In genomic region chr9:108289347-108289746, GRCm38 (mm10) we compare ENCODE assay signal across 9 mouse cellular contexts. TPM values are rescaled to one million over a fixed set of nuclear protein-coding genes. Genes with fewer than 3 reads are reported as not detected.
DNase-seq lines count a peak whose midpoint lies in the region; ATAC-seq and TF ChIP-seq lines count a peak whose summit lies in the region.
"Had no signal": no experiment of that assay in that cellular context is flagged by ENCODE, and none has a peak within 500 bp of the region (broad histone marks: within the 10 kb centered on the region; RNA-seq: fewer than 3 reads in every experiment).

No protein-coding gene starts in this region.

- H3K27me3 ChIP-seq in lung, embryonic 14.5 days (ENCODE audit: insufficient read depth, low read length): no peaks in the 10 kb centered on the region
- H3K27me3 ChIP-seq in forebrain, embryonic 13.5 days: no peaks in the 10 kb centered on the region
- no peaks in the 10 kb centered on the region for H3K27me3 ChIP-seq in limb, embryonic 14.5 days (ENCODE audit: control insufficient read depth, insufficient read depth, low read length)
- no peaks in the 10 kb centered on the region for H3K27me3 ChIP-seq in neural tube, embryonic 13.5 days

- 62% methylated on average over 2 of the region's 2 CpGs for WGBS in lung, embryonic 14.5 days
- WGBS in forebrain, embryonic 13.5 days: 63% methylated on average over 2 of the region's 2 CpGs
- WGBS in limb, embryonic 14.5 days: 63% methylated on average over 2 of the region's 2 CpGs
- WGBS in neural tube, embryonic 13.5 days: 63% methylated on average over 2 of the region's 2 CpGs

- TF ChIP-seq CTCF in lung, embryonic 14.5 days (IDR thresholded peaks at IDR 0.05; ENCODE audit: low read depth): no peak

- H3K9me3 ChIP-seq in lung, embryonic 14.5 days (ENCODE audit: low read depth, low read length): no peaks in the 10 kb centered on the region
- H3K9me3 ChIP-seq in forebrain, embryonic 13.5 days (replicated peaks): no peaks in the 10 kb centered on the region
- no peaks in the 10 kb centered on the region for H3K9me3 ChIP-seq in limb, embryonic 14.5 days (ENCODE audit: control insufficient read depth, low read length)
- H3K9me3 ChIP-seq in neural tube, embryonic 13.5 days: no peaks in the 10 kb centered on the region

- H3K27ac ChIP-seq in lung, embryonic 14.5 days (ENCODE audit: low read depth): no peak overlapping the region
- H3K27ac ChIP-seq in forebrain, embryonic 13.5 days: peak overlapping the region; percentile 97
- peak overlapping the region; percentile 80 for H3K27ac ChIP-seq in limb, embryonic 14.5 days (replicated peaks; ENCODE audit: low read depth, low read length)
- peak overlapping the region; percentile 94 for H3K27ac ChIP-seq in neural tube, embryonic 13.5 days (replicated peaks)

- no peak for TF ChIP-seq POLR2A in limb, embryonic 14.5 days (IDR thresholded peaks at IDR 0.05; ENCODE audit: borderline replicate concordance, extremely low read depth, insufficient read depth, insufficient read length)

- no peak for ATAC-seq in lung, embryonic 14.5 days (ENCODE audit: insufficient read depth)
- no peak for ATAC-seq in forebrain, embryonic 13.5 days
- ATAC-seq in limb, embryonic 14.5 days (ENCODE audit: low FRiP score, low read depth): no peak
- ATAC-seq in neural tube, embryonic 13.5 days (ENCODE audit: low read depth): no peak

- 0 out of 2 replicates have a peak, but pooled peaks cover 1% of the 10 kb centered on the region for H3K36me3 ChIP-seq in lung, embryonic 14.5 days (ENCODE audit: insufficient read depth)
- peaks cover 11% of the 10 kb centered on the region for H3K36me3 ChIP-seq in forebrain, embryonic 13.5 days (ENCODE audit: poor library complexity, severe bottlenecking)
- H3K36me3 ChIP-seq in limb, embryonic 14.5 days (ENCODE audit: control insufficient read depth, insufficient read depth, low read length): peaks cover 5% of the 10 kb centered on the region; the same call in 1 of the 2 replicates
- peaks cover 12% of the 10 kb centered on the region for H3K36me3 ChIP-seq in neural tube, embryonic 13.5 days

- no peak overlapping the region; the same call in 1 of the 2 replicates for H3K9ac ChIP-seq in lung, embryonic 14.5 days
- H3K9ac ChIP-seq in forebrain, embryonic 13.5 days: peak overlapping the region; percentile 83
- peak overlapping the region; percentile 61; the same call in 1 of the 2 replicates for H3K9ac ChIP-seq in limb, embryonic 14.5 days (ENCODE audit: low read depth, low read length, severe bottlenecking)
- H3K9ac ChIP-seq in neural tube, embryonic 13.5 days: peak overlapping the region; percentile 86

- no peak for DNase-seq in lung, embryonic 14.5 days
- no peak for DNase-seq in lung, postnatal 10 days
- DNase-seq in limb, embryonic 14.5 days (ENCODE audit: low spot score): no peak
- DNase-seq in gastrocnemius, postnatal 25 days: no peak
- no peak for DNase-seq in c-Kit-positive CD71-positive TER-119-positive erythroid progenitor cells, embryonic 14.5 days (ENCODE audit: low spot score)
- DNase-seq in left cerebral cortex, postnatal 4 days: no peak
- DNase-seq: right cerebral cortex, adult 18-20 months had no signal

- peaks cover 4% of the 10 kb centered on the region; the same call in 1 of the 2 replicates for H3K4me1 ChIP-seq in lung, embryonic 14.5 days (ENCODE audit: insufficient read depth)
- peaks cover 14% of the 10 kb centered on the region for H3K4me1 ChIP-seq in forebrain, embryonic 13.5 days
- peaks cover 5% of the 10 kb centered on the region for H3K4me1 ChIP-seq in limb, embryonic 14.5 days (ENCODE audit: control insufficient read depth, insufficient read depth, low read length)
- H3K4me1 ChIP-seq in neural tube, embryonic 13.5 days (replicated peaks): peaks cover 16% of the 10 kb centered on the region

- peak overlapping the region; percentile 74 for H3K4me2 ChIP-seq in lung, embryonic 14.5 days
- peak overlapping the region; percentile 68 for H3K4me2 ChIP-seq in forebrain, embryonic 13.5 days
- H3K4me2 ChIP-seq in limb, embryonic 14.5 days (replicated peaks; ENCODE audit: low read depth, low read length, severe bottlenecking): peak overlapping the region; percentile 56; the same call in 1 of the 2 replicates
- H3K4me2 ChIP-seq in neural tube, embryonic 13.5 days: peak overlapping the region; percentile 70

- intact Hi-C loops in left cerebral cortex, postnatal 4 days (cut with DNase I): no loop called here

- H3K4me3 ChIP-seq in lung, embryonic 14.5 days (ENCODE audit: low read depth, low read length): peak overlapping the region; percentile 57; the same call in 1 of the 2 replicates
- peak overlapping the region; percentile 62 for H3K4me3 ChIP-seq in forebrain, embryonic 13.5 days
- H3K4me3 ChIP-seq in limb, embryonic 14.5 days (replicated peaks; ENCODE audit: low read length): peak overlapping the region; percentile 54
- peak overlapping the region; percentile 59 for H3K4me3 ChIP-seq in neural tube, embryonic 13.5 days

RNA-seq across cellular contexts. Expression of gene Nicn1, which starts 0.9 kb away (rescaled TPM):
- 33.1 and 34.3 TPM in 2 replicates for polyA plus RNA-seq in lung, embryonic 14.5 days (2014; fragmentation: Nextera tagmentation; extraction: Ambion mirVana)
- 94.9 and 95.4 TPM in 2 replicates for polyA plus RNA-seq in forebrain, embryonic 13.5 days (2015; fragmentation: Nextera tagmentation; extraction: Ambion mirVana)
- 37.5 and 61.3 TPM in 2 replicates for polyA plus RNA-seq in limb, embryonic 14.5 days (2012; rRNA removed)
- 40.2 and 49.6 TPM in 2 replicates for polyA plus RNA-seq in limb, embryonic 14.5 days (2014; fragmentation: Nextera tagmentation; extraction: Ambion mirVana)
- 124 and 130 TPM in 2 replicates for polyA plus RNA-seq in neural tube, embryonic 13.5 days (2015; fragmentation: Nextera tagmentation; extraction: Ambion mirVana)
- total RNA-seq in gastrocnemius, postnatal 25 days (2021): 10 to 100 TPM in 1 of 2 experiments, 1 to 10 TPM in 1; 8.2 to 12.1 TPM
- total RNA-seq in left cerebral cortex, postnatal 4 days (2021): 100 to 1,000 TPM; 101 to 118 TPM

RNA-seq across cellular contexts. Expression of gene Amt, which starts 7.3 kb away (rescaled TPM):
- polyA plus RNA-seq in lung, embryonic 14.5 days (2014; fragmentation: Nextera tagmentation; extraction: Ambion mirVana): 20.9 and 21.3 TPM in 2 replicates
- 25.3 and 26.7 TPM in 2 replicates for polyA plus RNA-seq in forebrain, embryonic 13.5 days (2015; fragmentation: Nextera tagmentation; extraction: Ambion mirVana)
- polyA plus RNA-seq in limb, embryonic 14.5 days (2012; rRNA removed): 28.2 and 29.7 TPM in 2 replicates
- polyA plus RNA-seq in limb, embryonic 14.5 days (2014; fragmentation: Nextera tagmentation; extraction: Ambion mirVana): 6.9 and 7.0 TPM in 2 replicates
- 29.1 and 30.6 TPM in 2 replicates for polyA plus RNA-seq in neural tube, embryonic 13.5 days (2015; fragmentation: Nextera tagmentation; extraction: Ambion mirVana)
- total RNA-seq in gastrocnemius, postnatal 25 days (2021): 1 to 10 TPM; 1.6 to 1.8 TPM
- total RNA-seq in left cerebral cortex, postnatal 4 days (2021): 10 to 100 TPM; 25.0 to 26.7 TPM

RNA-seq across cellular contexts. Expression of gene Rhoa, which starts 16.6 kb away (rescaled TPM):
- 321 and 332 TPM in 2 replicates for polyA plus RNA-seq in lung, embryonic 14.5 days (2014; fragmentation: Nextera tagmentation; extraction: Ambion mirVana)
- polyA plus RNA-seq in forebrain, embryonic 13.5 days (2015; fragmentation: Nextera tagmentation; extraction: Ambion mirVana): 317 and 330 TPM in 2 replicates
- polyA plus RNA-seq in limb, embryonic 14.5 days (2012; rRNA removed): 214 and 240 TPM in 2 replicates
- 296 and 326 TPM in 2 replicates for polyA plus RNA-seq in limb, embryonic 14.5 days (2014; fragmentation: Nextera tagmentation; extraction: Ambion mirVana)
- polyA plus RNA-seq in neural tube, embryonic 13.5 days (2015; fragmentation: Nextera tagmentation; extraction: Ambion mirVana): 309 and 338 TPM in 2 replicates
- total RNA-seq in gastrocnemius, postnatal 25 days (2021): 100 to 1,000 TPM; 104 to 120 TPM
- total RNA-seq in left cerebral cortex, postnatal 4 days (2021): 100 to 1,000 TPM; 191 to 205 TPM

RNA-seq across cellular contexts. Expression of gene Tcta, which starts 16.6 kb away (rescaled TPM):
- polyA plus RNA-seq in lung, embryonic 14.5 days (2014; fragmentation: Nextera tagmentation; extraction: Ambion mirVana): 20.1 and 24.9 TPM in 2 replicates
- 30.9 and 38.1 TPM in 2 replicates for polyA plus RNA-seq in forebrain, embryonic 13.5 days (2015; fragmentation: Nextera tagmentation; extraction: Ambion mirVana)
- 36.8 and 41.4 TPM in 2 replicates for polyA plus RNA-seq in limb, embryonic 14.5 days (2012; rRNA removed)
- polyA plus RNA-seq in limb, embryonic 14.5 days (2014; fragmentation: Nextera tagmentation; extraction: Ambion mirVana): 37.4 and 38.6 TPM in 2 replicates
- polyA plus RNA-seq in neural tube, embryonic 13.5 days (2015; fragmentation: Nextera tagmentation; extraction: Ambion mirVana): 51.9 and 62.2 TPM in 2 replicates
- 10 to 100 TPM; 25.0 to 30.8 TPM for total RNA-seq in gastrocnemius, postnatal 25 days (2021)
- 10 to 100 TPM; 30.0 to 35.6 TPM for total RNA-seq in left cerebral cortex, postnatal 4 days (2021)

RNA-seq across cellular contexts. Expression of gene Dag1, which starts 25.6 kb away (rescaled TPM):
- 102 and 106 TPM in 2 replicates for polyA plus RNA-seq in lung, embryonic 14.5 days (2014; fragmentation: Nextera tagmentation; extraction: Ambion mirVana)
- polyA plus RNA-seq in forebrain, embryonic 13.5 days (2015; fragmentation: Nextera tagmentation; extraction: Ambion mirVana): 40.8 and 45.4 TPM in 2 replicates
- polyA plus RNA-seq in limb, embryonic 14.5 days (2012; rRNA removed): 49.7 and 57.4 TPM in 2 replicates
- 77.4 and 82.5 TPM in 2 replicates for polyA plus RNA-seq in limb, embryonic 14.5 days (2014; fragmentation: Nextera tagmentation; extraction: Ambion mirVana)
- polyA plus RNA-seq in neural tube, embryonic 13.5 days (2015; fragmentation: Nextera tagmentation; extraction: Ambion mirVana): 57.2 and 57.6 TPM in 2 replicates
- total RNA-seq in gastrocnemius, postnatal 25 days (2021): 100 to 1,000 TPM; 169 to 183 TPM
- total RNA-seq in left cerebral cortex, postnatal 4 days (2021): 100 to 1,000 TPM; 121 to 127 TPM
